In genomic region chr7:92820410-92820809, GRCm38 (mm10) we compare ENCODE assay signal across 19 mouse cellular contexts. TPM values are rescaled to one million over a fixed set of nuclear protein-coding genes. Genes with fewer than 3 reads are reported as not detected.
DNase-seq lines count a peak whose midpoint lies in the region; TF ChIP-seq lines count a peak whose summit lies in the region.
"Had no signal": no experiment of that assay in that cellular context is flagged by ENCODE, and none has a peak within 500 bp of the region (broad histone marks: within the 10 kb centered on the region; RNA-seq: fewer than 3 reads in every experiment).

No protein-coding gene starts in this region.

- peaks cover 3% of the 10 kb centered on the region; the same call in 1 of the 2 replicates for H3K36me3 ChIP-seq in spleen, adult 2 months (ENCODE audit: control insufficient read depth, insufficient read depth, low read length)
- H3K36me3 ChIP-seq in CH12.LX (replicated peaks in 1 of 2; ENCODE audit: control insufficient read depth in 1 of 2, insufficient read depth in 1 of 2, low read length in 1 of 2) = peaks cover 9 to 30% of the 10 kb centered on the region in 2 experiments
- no peaks in the 10 kb centered on the region for H3K36me3 ChIP-seq in limb, embryonic 10.5 days
- H3K36me3 ChIP-seq: embryonic facial prominence, embryonic 13.5 days; heart, embryonic 15.5 days; hindbrain, embryonic 10.5 days; hindbrain, embryonic 15.5 days had no signal

- TF ChIP-seq RAD21 in CH12.LX (IDR thresholded peaks at IDR 0.05; ENCODE audit: low read depth, low read length) = no peak; the same call in 1 of the 2 replicates

- peak overlapping the region; percentile 74 for H3K27ac ChIP-seq in spleen, adult 2 months (ENCODE audit: insufficient read depth, low read length)
- peak overlapping the region; percentile 80; the same call in 1 of the 2 replicates for H3K27ac ChIP-seq in CH12.LX (ENCODE audit: insufficient read depth, low read depth)
- no peak overlapping the region for H3K27ac ChIP-seq in limb, embryonic 10.5 days
- H3K27ac ChIP-seq: embryonic facial prominence, embryonic 13.5 days; forebrain, embryonic 13.5 days; heart, adult 2 months; heart, embryonic 15.5 days; hindbrain, embryonic 10.5 days; hindbrain, embryonic 15.5 days had no signal

- TF ChIP-seq CTCF in spleen, adult 2 months (IDR thresholded peaks at IDR 0.05; ENCODE audit: extremely low read depth, insufficient read depth, insufficient read length, insufficient replicate concordance) = no peak
- no peak for TF ChIP-seq CTCF in CH12.LX (conservative IDR thresholded peaks at IDR 0.05 in 1 of 2, IDR thresholded peaks at IDR 0.05 in 1 of 2; ENCODE audit: low read depth in 2 of 2, low read length in 2 of 2)

- H3K79me2 ChIP-seq in CH12.LX (replicated peaks; ENCODE audit: control insufficient read depth, extremely low read depth, insufficient read depth, poor library complexity, severe bottlenecking) = peaks cover 36% of the 10 kb centered on the region

- in situ Hi-C loops in CH12.LX (cut with MboI; ENCODE audit: low pct_ligation_motif_present, low pct_unique_long_range_greater_than_20kb, low sequenced_read_pairs) = no loop called here

- dilution Hi-C loops in CH12.LX (cut with MboI; ENCODE audit: extremely low pct_ligation_motif_present, extremely low pct_unique_long_range_greater_than_20kb, low sequenced_read_pairs) = no loop called here

- TF ChIP-seq POLR2A in spleen, adult 2 months (IDR thresholded peaks at IDR 0.05; ENCODE audit: low read depth, low read length) = no peak
- no peak for TF ChIP-seq POLR2A in CH12.LX (IDR thresholded peaks at IDR 0.05; ENCODE audit: low read depth, low read length)

- no peaks in the 10 kb centered on the region for H3K27me3 ChIP-seq in spleen, adult 2 months (ENCODE audit: control insufficient read depth, insufficient read depth, low read length)
- H3K27me3 ChIP-seq in CH12.LX (replicated peaks) = no peaks in the 10 kb centered on the region
- no peaks in the 10 kb centered on the region for H3K27me3 ChIP-seq in limb, embryonic 10.5 days (ENCODE audit: low read depth, poor library complexity, severe bottlenecking)
- H3K27me3 ChIP-seq: embryonic facial prominence, embryonic 13.5 days; forebrain, embryonic 13.5 days; heart, embryonic 15.5 days; hindbrain, embryonic 15.5 days had no signal

- peak; percentile 27 for DNase-seq in heart, adult 11 months
- no peak for DNase-seq in heart, postnatal 10 days
- no peak for DNase-seq in spleen, adult 2 months (ENCODE audit: low read depth in 1 of 2, low spot score in 2 of 2)
- DNase-seq in spleen, adult 18-20 months = no peak
- DNase-seq in A20 (ENCODE audit: low read depth, low spot score) = peak; percentile 93
- DNase-seq in CH12.LX (ENCODE audit: extremely low read depth) = peak; percentile 79
- no peak for DNase-seq in limb, embryonic 10.5 days (ENCODE audit: low spot score)
- no peak for DNase-seq in frontal cortex, postnatal 25 days (ENCODE audit: low spot score in 2 of 2)
- DNase-seq: cerebellum, adult 11 months; cerebellum, adult 8-10 months; forebrain, postnatal 0 days; gastrocnemius, postnatal 10 days had no signal

- intact Hi-C loops in heart, postnatal 10 days (cut with DNase I) = loop anchor here (5.0 kb wide), 1 partner anchor 53 kb away; no protein-coding TSS in a partner anchor

- 74% methylated on average over 1 of the region's 1 CpGs for WGBS in spleen, adult 2 months
- 68% methylated on average over 1 of the region's 1 CpGs for WGBS in limb, embryonic 10.5 days

- H3K9ac ChIP-seq in CH12.LX (ENCODE audit: insufficient read depth, low read depth) = peak overlapping the region; percentile 92
- H3K9ac ChIP-seq: embryonic facial prominence, embryonic 13.5 days; forebrain, embryonic 13.5 days; forebrain, postnatal 0 days; heart, embryonic 15.5 days; hindbrain, embryonic 15.5 days had no signal

- peaks cover 19% of the 10 kb centered on the region for H3K4me1 ChIP-seq in spleen, adult 2 months (ENCODE audit: control insufficient read depth, insufficient read depth, insufficient read length)
- H3K4me1 ChIP-seq in CH12.LX (ENCODE audit: control insufficient read depth in 1 of 2, insufficient read depth in 2 of 2) = peaks cover 31 to 68% of the 10 kb centered on the region in 2 experiments
- peaks cover 19% of the 10 kb centered on the region for H3K4me1 ChIP-seq in limb, embryonic 10.5 days
- H3K4me1 ChIP-seq: forebrain, embryonic 13.5 days; hindbrain, embryonic 10.5 days had no signal

- peak overlapping the region; percentile 99 for H3K4me2 ChIP-seq in CH12.LX (ENCODE audit: insufficient read depth, low read depth, poor library complexity, severe bottlenecking)
- H3K4me2 ChIP-seq: embryonic facial prominence, embryonic 13.5 days; forebrain, embryonic 13.5 days; heart, embryonic 11.5 days; heart, embryonic 15.5 days; hindbrain, embryonic 15.5 days had no signal

- peak; percentile 95 for TF ChIP-seq EP300 in CH12.LX (IDR thresholded peaks at IDR 0.05; ENCODE audit: low read length)

- no peaks in the 10 kb centered on the region for H3K9me3 ChIP-seq in CH12.LX (replicated peaks; ENCODE audit: low read length)
- no peaks in the 10 kb centered on the region for H3K9me3 ChIP-seq in limb, embryonic 10.5 days (replicated peaks)
- H3K9me3 ChIP-seq: embryonic facial prominence, embryonic 13.5 days; forebrain, embryonic 13.5 days; heart, embryonic 15.5 days; hindbrain, embryonic 10.5 days; hindbrain, embryonic 15.5 days had no signal

- H3K4me3 ChIP-seq in spleen, adult 2 months (ENCODE audit: extremely low read depth, insufficient read depth, insufficient read length) = peak overlapping the region; percentile 37; the same call in 1 of the 2 replicates
- peak overlapping the region; percentile 69 to 78 (median 74) for H3K4me3 ChIP-seq in CH12.LX (replicated peaks in 1 of 3; ENCODE audit: low read depth in 2 of 3, low read length in 2 of 3, poor library complexity in 1 of 3)
- H3K4me3 ChIP-seq in limb, embryonic 10.5 days = no peak overlapping the region
- H3K4me3 ChIP-seq: embryonic facial prominence, embryonic 13.5 days; forebrain, embryonic 13.5 days; heart, adult 2 months; heart, embryonic 15.5 days; hindbrain, embryonic 10.5 days; hindbrain, embryonic 15.5 days had no signal

TF ChIP-seq in CH12.LX, 34 proteins besides CTCF, POLR2A, EP300 and RAD21 (continues in another document):
- no peak for TF ChIP-seq GABPA (IDR thresholded peaks at IDR 0.05; ENCODE audit: insufficient replicate concordance, low read depth, low read length)
- peak; percentile 84 for TF ChIP-seq JUN (IDR thresholded peaks at IDR 0.05; ENCODE audit: insufficient read depth, low read depth, low read length)
- peak; percentile 77; the same call in 1 of the 2 replicates for TF ChIP-seq TBP (conservative IDR thresholded peaks at IDR 0.05; ENCODE audit: low read depth, low read length)
- TF ChIP-seq MXI1 (IDR thresholded peaks at IDR 0.05; ENCODE audit: low read depth, low read length) = no peak
- peak; percentile 61; the same call in 1 of the 2 replicates for TF ChIP-seq MYC (IDR thresholded peaks at IDR 0.05; ENCODE audit: low read depth, low read length)
- no peak for TF ChIP-seq ZC3H11A (IDR thresholded peaks at IDR 0.05; ENCODE audit: low read depth, low read length)
- no peak for TF ChIP-seq USF2 (conservative IDR thresholded peaks at IDR 0.05; ENCODE audit: low read depth, low read length)
- TF ChIP-seq MAFK (IDR thresholded peaks at IDR 0.05; ENCODE audit: insufficient replicate concordance, low read length) = 0 out of 2 replicates have a peak, but pooled peaks have one; percentile 58
- peak; percentile 71 for TF ChIP-seq BHLHE40 (IDR thresholded peaks at IDR 0.05; ENCODE audit: low read depth, low read length)
- no peak for TF ChIP-seq E2F4 (IDR thresholded peaks at IDR 0.05; ENCODE audit: insufficient replicate concordance, low read depth, low read length)
- TF ChIP-seq NRF1 (IDR thresholded peaks at IDR 0.05; ENCODE audit: low read depth, low read length) = no peak
- no peak for TF ChIP-seq ZMIZ1 (IDR thresholded peaks at IDR 0.05; ENCODE audit: low read depth, low read length)
- 0 out of 2 replicates have a peak, but pooled peaks have one; percentile 1 for TF ChIP-seq USF1 (IDR thresholded peaks at IDR 0.05; ENCODE audit: low read depth, low read length)
- peak; percentile 98 for TF ChIP-seq IRF4 (IDR thresholded peaks at IDR 0.05; ENCODE audit: low read depth, low read length)
- TF ChIP-seq MAX (IDR thresholded peaks at IDR 0.05; ENCODE audit: low read length) = no peak
- peak; percentile 91 for TF ChIP-seq SIN3A (IDR thresholded peaks at IDR 0.05; ENCODE audit: low read length)
- peak; percentile 44; the same call in 1 of the 2 replicates for TF ChIP-seq CHD1 (IDR thresholded peaks at IDR 0.05; ENCODE audit: low read depth, low read length)
- no peak for TF ChIP-seq NELFE (IDR thresholded peaks at IDR 0.05; ENCODE audit: low read depth, low read length)
- peak; percentile 85 for TF ChIP-seq RCOR1 (conservative IDR thresholded peaks at IDR 0.05; ENCODE audit: low read depth, low read length)
- no peak for TF ChIP-seq POLR2AphosphoS2 (IDR thresholded peaks at IDR 0.05; ENCODE audit: low read depth, low read length)
- TF ChIP-seq PAX5 (IDR thresholded peaks at IDR 0.05; ENCODE audit: low read length) = no peak
- peak; percentile 88 for TF ChIP-seq CHD2 (IDR thresholded peaks at IDR 0.05; ENCODE audit: low read length)
- peak; percentile 100 for TF ChIP-seq MEF2A (IDR thresholded peaks at IDR 0.05; ENCODE audit: borderline replicate concordance, low read depth, low read length)
- TF ChIP-seq KAT2A (IDR thresholded peaks at IDR 0.05; ENCODE audit: insufficient replicate concordance, low read length) = 0 out of 2 replicates have a peak, but pooled peaks have one; percentile 52
- peak; percentile 70 for TF ChIP-seq ZNF384 (IDR thresholded peaks at IDR 0.05; ENCODE audit: low read depth, low read length)
- no peak; the same call in 1 of the 2 replicates for TF ChIP-seq MAZ (IDR thresholded peaks at IDR 0.05; ENCODE audit: low read depth, low read length)
- TF ChIP-seq SMC3 (IDR thresholded peaks at IDR 0.05; ENCODE audit: low read depth, low read length) = no peak

RNA-seq across cellular contexts. Expression of gene Ddias, which starts 53.6 kb away (rescaled TPM):
- 1 to 10 TPM; 2.2 to 3.0 TPM for total RNA-seq in heart, postnatal 10 days (2021)
- 0.09 and 0.28 TPM in 2 replicates for polyA plus RNA-seq in spleen, adult 2 months (2012; rRNA removed)
- total RNA-seq in CH12.LX (2012; rRNA removed) (17.5 and 18.2 TPM in 2 replicates), CH12.LX (2014; rRNA removed) (38.0 and 38.6 TPM in 2 replicates)
- polyA plus RNA-seq in CH12.LX (2012; ENCODE audit: insufficient read length, low read depth) = 23.1 and 24.0 TPM in 2 replicates
- 23.0 and 24.4 TPM in 2 replicates for polyA plus RNA-seq in limb, embryonic 10.5 days (2016; fragmentation: Nextera tagmentation; extraction: Ambion mirVana)

RNA-seq across cellular contexts. Expression of gene Prcp, which starts 53.9 kb away (rescaled TPM):
- total RNA-seq in heart, postnatal 10 days (2021) = 10 to 100 TPM; 58.1 to 62.3 TPM
- polyA plus RNA-seq in spleen, adult 2 months (2012; rRNA removed) = 26.8 and 30.3 TPM in 2 replicates
- total RNA-seq in CH12.LX (2012; rRNA removed) (19.7 and 20.1 TPM in 2 replicates), CH12.LX (2014; rRNA removed) (26.6 and 28.9 TPM in 2 replicates)
- 24.3 and 27.8 TPM in 2 replicates for polyA plus RNA-seq in CH12.LX (2012; ENCODE audit: insufficient read length, low read depth)
- polyA plus RNA-seq in limb, embryonic 10.5 days (2016; fragmentation: Nextera tagmentation; extraction: Ambion mirVana) = 15.8 and 20.4 TPM in 2 replicates

Comparison
In these comparisons a context has a peak if more than half of its experiments do, and no peak if none do; other contexts are left out.
1. DNase-seq: peak in heart, adult 11 months (single experiment), A20 (single experiment) and CH12.LX (single experiment); none in heart, postnatal 10 days (0 of 2), spleen, adult 2 months (0 of 2), spleen, adult 18-20 months (0 of 2), limb, embryonic 10.5 days (single experiment) and frontal cortex, postnatal 25 days (0 of 2).
2. RNA of gene Ddias, which starts 53.6 kb away (polyA plus RNA-seq): 23.0 to 24.4 TPM in limb, embryonic 10.5 days and 23.1 to 24.0 TPM in CH12.LX; 0.09 to 0.28 TPM in spleen, adult 2 months; every median in the first group is over 10 times any median in the second.